Mouse (Mus musculus) forebrain, embryonic 10.5 days (tissue): ENCODE data around the gene Trpm8. TPM values are rescaled to one million over a fixed set of nuclear protein-coding genes. Genes with fewer than 3 reads are reported as not detected.

Experiments used
- DNase-seq: peaks from one replicate; pipeline ENCODE4 v3.0.0-alpha.2; 2017; ENCODE audit warnings: low spot score; ENCODE audit errors: extremely low spot score
- H3K27ac ChIP-seq: fragments of 300-500 bp; sonication (generic); 2 replicates; pipeline ENCODE4 v1.5.1; 2016; ENCODE audit warnings: mild to moderate bottlenecking
- H3K27me3 ChIP-seq: fragments of 300-500 bp; sonication (generic); 2 replicates; pipeline ENCODE4 v1.6.1; 2016; ENCODE audit warnings: mild to moderate bottlenecking; ENCODE audit not compliant: poor library complexity, severe bottlenecking
- H3K36me3 ChIP-seq: fragments of 300-500 bp; sonication (generic); replicated peaks from 2 replicates; pipeline ENCODE4 v1.6.1; 2016; ENCODE audit warnings: mild to moderate bottlenecking, moderate library complexity
- H3K4me1 ChIP-seq: fragments of 300-500 bp; sonication (generic); 2 replicates; pipeline ENCODE4 v1.6.1; 2016
- H3K4me3 ChIP-seq: fragments of 300-500 bp; sonication (generic); 2 replicates; pipeline ENCODE4 v1.5.1; 2016; ENCODE audit warnings: mild to moderate bottlenecking, moderate library complexity
- H3K9me3 ChIP-seq: fragments of 300-500 bp; sonication (generic); 2 replicates; pipeline ENCODE4 v1.6.1; 2016; ENCODE audit warnings: mild to moderate bottlenecking, moderate library complexity
- WGBS: fragments of 180-500 bp; shearing (Covaris S2); methylation state at CpG from one replicate; pipeline ENCODE4 v1.1.7; 2016; 5-methylcytosine and 5-hydroxymethylcytosine counted together
- polyA plus RNA-seq: library from polyadenylated mRNA; unstranded; fragments of >200 nt; fragmentation: Nextera tagmentation; extraction: Ambion mirVana; gene quantifications from 2 replicates; pipeline ENCODE4 v1.2.1, GENCODE M21; 2016

Trpm8 gene
- polyA plus RNA-seq, 1 experiment from 2014 or later: not detected

DNA sequence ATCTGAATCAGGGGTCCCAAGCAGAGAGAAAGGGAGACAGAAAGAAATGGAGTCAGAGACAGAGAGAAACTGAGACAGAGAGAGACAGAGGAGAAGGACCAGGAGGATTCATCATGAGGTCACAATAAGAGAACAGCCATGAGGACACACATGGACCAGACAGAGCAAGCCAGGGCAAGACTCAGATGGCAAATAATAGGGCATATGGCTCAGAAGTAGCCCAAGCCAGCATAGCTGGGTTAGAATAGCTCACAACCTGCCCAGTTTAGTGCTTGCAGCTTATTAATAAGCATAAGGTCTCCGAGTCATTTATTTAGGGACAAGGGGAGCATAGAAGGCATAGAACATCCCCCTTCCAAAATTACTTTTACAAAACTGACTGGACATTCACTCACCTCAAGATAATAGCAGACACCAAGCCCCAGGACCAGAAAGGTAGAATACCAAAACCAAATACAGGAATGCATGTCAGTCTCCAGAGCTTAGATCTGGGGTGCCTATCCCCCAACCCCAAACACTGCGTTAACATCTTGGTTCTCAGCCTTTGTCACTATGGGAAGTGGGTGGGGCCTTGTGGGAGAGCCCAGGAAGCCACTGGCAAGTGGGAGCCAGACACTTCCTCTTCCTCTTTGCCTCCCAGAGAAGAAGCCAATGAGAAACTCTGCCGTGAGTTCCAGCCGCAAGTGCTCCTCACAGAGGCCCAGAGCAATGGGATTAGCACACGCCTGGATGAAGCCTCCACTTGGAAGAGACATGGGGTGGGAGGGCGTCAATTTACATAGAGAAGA lies 155.8 kb downstream of the Trpm8 start:
- H3K4me3 ChIP-seq: no peak overlapping the region
- H3K27ac ChIP-seq: no peak overlapping the region; the same call in 1 of the 2 replicates
- peaks cover 23% of the 10 kb centered on the region for H3K4me1 ChIP-seq
- H3K27me3 ChIP-seq: no peaks in the 10 kb centered on the region
- no peaks in the 10 kb centered on the region for H3K36me3 ChIP-seq
- H3K9me3 ChIP-seq: no peaks in the 10 kb centered on the region
- 59% methylated on average over 6 of the region's 6 CpGs for WGBS
- DNase-seq: no peak

DNA sequence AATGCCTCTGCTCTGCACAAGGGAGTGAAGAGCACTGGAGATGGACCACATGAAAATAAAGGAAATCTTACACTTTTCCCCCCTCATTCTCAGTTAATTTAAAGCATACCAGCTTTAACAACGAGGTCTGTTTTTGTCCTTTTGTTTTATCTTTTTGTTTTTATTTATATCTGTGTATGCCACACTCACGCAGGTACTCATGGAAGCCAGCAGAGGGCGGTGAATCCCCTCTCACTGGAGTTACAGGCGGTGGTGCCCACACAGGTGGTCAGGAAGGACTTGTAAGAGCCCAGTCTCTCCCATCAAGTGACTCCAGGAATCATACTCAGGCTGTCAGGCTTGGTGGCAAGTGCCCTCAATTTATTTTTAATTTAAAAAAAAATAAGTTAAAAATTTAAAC lies 156.6 kb downstream of the Trpm8 start:
- Histone ChIP-seq H3K4me3 (no peak overlapping the region), H3K27ac (no peak overlapping the region; the same call in 1 of the 2 replicates), H3K9me3 (no peaks in the 10 kb centered on the region), H3K36me3 (no peaks in the 10 kb centered on the region), H3K27me3 (no peaks in the 10 kb centered on the region), H3K4me1 (peaks cover 15% of the 10 kb centered on the region)
- WGBS: 58% methylated on average over 4 of the region's 4 CpGs
- DNase-seq: no peak

GRCm38 (mm10) chr1:88437206-88438126 lies 160.0 kb downstream of the Trpm8 start:
- H3K4me1 ChIP-seq: peaks cover 7% of the 10 kb centered on the region
- whole genome bisulfite sequencing: 82% methylated on average over 9 of the region's 9 CpGs
- no peaks in the 10 kb centered on the region for H3K27me3 ChIP-seq
- no peaks in the 10 kb centered on the region for H3K36me3 ChIP-seq
- H3K4me3 ChIP-seq: no peak overlapping the region
- H3K9me3 ChIP-seq: no peaks in the 10 kb centered on the region
- no peak for DNase-seq
- H3K27ac ChIP-seq: no peak overlapping the region

Other genes with a start within 250 kb of the Trpm8 start
- not detected in 2 replicates for gene Ugt1a10, start 222.3 kb upstream of the Trpm8 start, polyA plus RNA-seq
- not detected in 2 replicates for gene Ugt1a9, start 206.9 kb upstream of the Trpm8 start, polyA plus RNA-seq
- gene Ugt1a8, start 189.8 kb upstream of the Trpm8 start, polyA plus RNA-seq: not detected in 2 replicates
- gene Ugt1a7c, start 182.6 kb upstream of the Trpm8 start, polyA plus RNA-seq: 0.32 and 0.34 TPM in 2 replicates
- not detected in 2 replicates for gene Ugt1a6b, start 174.4 kb upstream of the Trpm8 start, polyA plus RNA-seq
- 0.14 and 0.20 TPM in 2 replicates for gene Ugt1a6a, start 142.9 kb upstream of the Trpm8 start, polyA plus RNA-seq
- not detected in 2 replicates for gene Ugt1a5, start 111.6 kb upstream of the Trpm8 start, polyA plus RNA-seq
- gene Ugt1a2, start 77.1 kb upstream of the Trpm8 start, polyA plus RNA-seq: 0.07 TPM in 1 of 2 replicates, not detected in the other
- 8.5 and 9.5 TPM in 2 replicates for gene Dnajb3, start 71.9 kb upstream of the Trpm8 start, polyA plus RNA-seq
- gene Ugt1a1, start 65.7 kb upstream of the Trpm8 start, polyA plus RNA-seq: 0.07 TPM in 1 of 2 replicates, not detected in the other
- 1.3 and 1.4 TPM in 2 replicates for gene Mroh2a, start 50.7 kb upstream of the Trpm8 start, polyA plus RNA-seq
- gene Hjurp, start within 50 bp of the Trpm8 start, polyA plus RNA-seq: 223 and 224 TPM in 2 replicates
- not detected in 2 replicates for gene Spp2, start 129.3 kb downstream of the Trpm8 start, polyA plus RNA-seq
- gene Glrp1, start 232.4 kb downstream of the Trpm8 start, polyA plus RNA-seq: not detected in 2 replicates